Mouse (Mus musculus) gastrocnemius, postnatal 36 days (tissue): ENCODE data around the gene Nufip2. TPM values are rescaled to one million over a fixed set of nuclear protein-coding genes. Genes with fewer than 3 reads are reported as not detected.
A peak's percentile ranks its signal among the peaks of the same experiment; 100 is the strongest.
"Not testable (repeated sequence)": the region's sequence is repeated elsewhere in the genome, so short reads cannot be mapped to it uniquely, and the experiment has no call there.

Experiments
- DNase-seq, 2 experiments: peaks; one replicate each; pipeline ENCODE4 v3.0.0; 2022
- intact Hi-C: fragments of 180-260 bp; cut with DNase I; formaldehyde crosslinking; loops from one replicate; pipeline ENCODE4 v1.15.1; 2025
- long read RNA-seq, 2 experiments: library from polyadenylated mRNA; stranded (forward); transcript quantifications; one replicate each; pipeline ENCODE4 v2.0.0; 2021
- total RNA-seq, 2 experiments: library from RNA; stranded (reverse); gene quantifications; 2 replicates each; pipeline ENCODE4 v1.2.3; 2021

The Nufip2 gene
- 10 to 100 TPM; 31.2 to 35.4 TPM for total RNA-seq
- long read RNA-seq, experiment 1, full-length matches to known transcripts: 3 of 14 reads
- long read RNA-seq, experiment 1, partial matches to known transcripts: 0 of 14 reads
- long read RNA-seq, experiment 1, other reads (novel, unspliced or antisense): 11 of 14 reads
- long read RNA-seq, experiment 2, partial matches to known transcripts: 0 of 5 reads
- long read RNA-seq, experiment 2, other reads (novel, unspliced or antisense): 5 of 5 reads

GRCm38 (mm10) chr11:77685383-77686265 is at the start of gene Nufip2:
Nufip2 (plus strand) TSS chr11:77686155.
- intact Hi-C loops: no loop called here
- DNase-seq: peak; percentile 99

- intact Hi-C loops: no loop called here
- no peak for DNase-seq
Observed at GRCm38 (mm10) chr11:77641390-77641789, 44.6 kb upstream of the Nufip2 start.

- DNase-seq: peak in 1 of 2 experiments; percentile 6
Observed at GRCm38 (mm10) chr11:77645481-77645880, 40.5 kb upstream of the Nufip2 start.

GRCm38 (mm10) chr11:77648878-77649277 is 37.1 kb upstream of the Nufip2 start:
- intact Hi-C loops: loop anchor here (5.0 kb wide), 1 partner anchor 33 kb away; no protein-coding TSS in a partner anchor
- DNase-seq: no peak

More at GRCm38 (mm10) chr11:77645481-77645880, 40.5 kb upstream of the Nufip2 start:
- intact Hi-C loops: loop anchor here (5.0 kb wide), 1 partner anchor 37 kb away; no protein-coding TSS in a partner anchor

- no peak for DNase-seq
Observed at GRCm38 (mm10) chr11:77652484-77652883, 33.5 kb upstream of the Nufip2 start.

GRCm38 (mm10) chr11:77653406-77654190 is 32.4 kb upstream of the Nufip2 start:
- intact Hi-C loops, DNase-seq: not testable (repeated sequence)

More at GRCm38 (mm10) chr11:77652484-77652883, 33.5 kb upstream of the Nufip2 start:
- intact Hi-C loops: no loop called here

GRCm38 (mm10) chr11:77659986-77660385 is 26.0 kb upstream of the Nufip2 start:
- intact Hi-C loops: loop anchor here (10.0 kb wide), 1 partner anchor 485 kb away; no protein-coding TSS in a partner anchor

GRCm38 (mm10) chr11:77663639-77664038 is 22.3 kb upstream of the Nufip2 start:
- no peak for DNase-seq
- intact Hi-C loops: loop anchor here (10.0 kb wide), 1 partner anchor 489 kb away; no protein-coding TSS in a partner anchor

More at GRCm38 (mm10) chr11:77659986-77660385, 26.0 kb upstream of the Nufip2 start:
- DNase-seq: no peak

- DNase-seq: no peak
- intact Hi-C loops: loop anchor here (10.0 kb wide), 1 partner anchor 489 kb away; no protein-coding TSS in a partner anchor
Observed at GRCm38 (mm10) chr11:77664046-77664445, 21.9 kb upstream of the Nufip2 start.

- intact Hi-C loops: loop anchor here (10.0 kb wide), 1 partner anchor 491 kb away; no protein-coding TSS in a partner anchor
Observed at GRCm38 (mm10) chr11:77665384-77665783, 20.6 kb upstream of the Nufip2 start.

GRCm38 (mm10) chr11:77666766-77667165 is 19.2 kb upstream of the Nufip2 start:
- intact Hi-C loops: loop anchor here (10.0 kb wide), 1 partner anchor 492 kb away; no protein-coding TSS in a partner anchor
- DNase-seq: not testable (repeated sequence)

More at GRCm38 (mm10) chr11:77665384-77665783, 20.6 kb upstream of the Nufip2 start:
- not testable (repeated sequence) for DNase-seq

GRCm38 (mm10) chr11:77672746-77673145 is 13.2 kb upstream of the Nufip2 start:
- intact Hi-C loops: no loop called here

GRCm38 (mm10) chr11:77673428-77673991 is 12.4 kb upstream of the Nufip2 start:
- no peak for DNase-seq
- intact Hi-C loops: no loop called here

More at GRCm38 (mm10) chr11:77672746-77673145, 13.2 kb upstream of the Nufip2 start:
- DNase-seq: no peak

GRCm38 (mm10) chr11:77680018-77680417 is 5.9 kb upstream of the Nufip2 start:
- intact Hi-C loops: loop anchor here (5.0 kb wide), 1 partner anchor 33 kb away; no protein-coding TSS in a partner anchor
- DNase-seq: no peak

GRCm38 (mm10) chr11:77684896-77685295 is 1.1 kb upstream of the Nufip2 start:
- intact Hi-C loops: loop anchor here (5.0 kb wide), 1 partner anchor 38 kb away; no protein-coding TSS in a partner anchor
- DNase-seq: no peak

GRCm38 (mm10) chr11:77686346-77686840 is 438 bp downstream of the Nufip2 start:
- intact Hi-C loops: no loop called here

GRCm38 (mm10) chr11:77686841-77687540 is 1.0 kb downstream of the Nufip2 start:
- intact Hi-C loops: no loop called here
- DNase-seq: peak; percentile 53 to 67

More at GRCm38 (mm10) chr11:77686346-77686840, 438 bp downstream of the Nufip2 start:
- peak in 1 of 2 experiments; percentile 34 for DNase-seq

- DNase-seq: peak; percentile 15 to 57
- intact Hi-C loops: no loop called here
Observed at GRCm38 (mm10) chr11:77687541-77688131, 1.7 kb downstream of the Nufip2 start.
